7 mouse cellular contexts compared by ENCODE assay signal in the genomic region with DNA sequence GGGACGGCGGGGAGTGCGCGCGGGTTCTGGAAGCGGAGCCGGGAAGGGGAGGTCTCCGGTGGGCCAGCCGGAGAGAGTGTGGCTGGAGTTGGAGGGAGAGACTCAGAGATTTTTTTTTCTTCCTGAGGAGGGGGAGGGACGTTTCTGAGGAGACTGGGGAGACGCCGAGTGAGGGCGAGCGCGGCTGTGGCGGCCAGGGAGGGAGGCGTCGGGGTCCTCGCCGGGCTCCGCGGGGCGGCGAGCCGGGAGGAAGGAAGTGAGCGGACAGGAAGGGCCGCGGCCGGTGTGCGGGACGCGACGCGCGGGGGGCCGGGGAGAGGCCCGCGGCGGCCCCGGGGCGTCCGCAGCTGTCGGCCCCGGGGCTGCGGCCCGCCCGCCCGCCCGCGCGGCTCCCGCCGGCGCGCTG. TPM values are rescaled to one million over a fixed set of nuclear protein-coding genes. Genes with fewer than 3 reads are reported as not detected.
DNase-seq lines count a peak whose midpoint lies in the region; ATAC-seq and TF ChIP-seq lines count a peak whose summit lies in the region.

No protein-coding gene starts in this region.

- no peaks in the 10 kb centered on the region for H3K9me3 ChIP-seq in embryonic facial prominence, embryonic 10.5 days
- H3K9me3 ChIP-seq in intestine, postnatal 0 days (ENCODE audit: control insufficient read depth) = no peaks in the 10 kb centered on the region
- H3K9me3 ChIP-seq in megakaryocyte, embryonic 14.5 days = 0 out of 2 replicates have a peak, but pooled peaks cover 3% of the 10 kb centered on the region

- peak overlapping the region; percentile 98 for H3K9ac ChIP-seq in intestine, postnatal 0 days (ENCODE audit: low read depth, low read length)

- H3K4me3 ChIP-seq in testis, adult 2 months (ENCODE audit: control insufficient read depth, low read depth, low read length) = peak overlapping the region; percentile 96
- H3K4me3 ChIP-seq in embryonic facial prominence, embryonic 10.5 days = peak overlapping the region; percentile 99
- peak overlapping the region; percentile 83 for H3K4me3 ChIP-seq in intestine, postnatal 0 days (ENCODE audit: low read depth, low read length)
- H3K4me3 ChIP-seq in megakaryocyte, embryonic 14.5 days (replicated peaks) = peak overlapping the region; percentile 92

- TF ChIP-seq CTCF in testis, adult 2 months (IDR thresholded peaks at IDR 0.05; ENCODE audit: control insufficient read depth, insufficient read depth, insufficient replicate concordance, low read depth, low read length) = no peak
- TF ChIP-seq CTCF in intestine, postnatal 0 days (IDR thresholded peaks at IDR 0.05; ENCODE audit: low read depth) = no peak

- no peak; the same call in 1 of the 2 replicates for TF ChIP-seq POLR2A in testis, adult 2 months (IDR thresholded peaks at IDR 0.05; ENCODE audit: control insufficient read depth, low read depth, low read length)

- peak overlapping the region; percentile 81 for H3K4me2 ChIP-seq in intestine, postnatal 0 days (replicated peaks; ENCODE audit: low read depth)

- H3K27me3 ChIP-seq in testis, adult 2 months (ENCODE audit: control insufficient read depth, insufficient read depth, low read length) = peaks cover 3% of the 10 kb centered on the region
- peaks cover 15% of the 10 kb centered on the region for H3K27me3 ChIP-seq in embryonic facial prominence, embryonic 10.5 days (replicated peaks; ENCODE audit: low read depth, poor library complexity, severe bottlenecking)
- H3K27me3 ChIP-seq in intestine, postnatal 0 days (replicated peaks; ENCODE audit: control insufficient read depth, insufficient read depth, low read length) = no peaks in the 10 kb centered on the region
- H3K27me3 ChIP-seq in megakaryocyte, embryonic 14.5 days (replicated peaks) = peaks cover 42% of the 10 kb centered on the region

- H3K36me3 ChIP-seq in testis, adult 2 months (ENCODE audit: control insufficient read depth, insufficient read depth, low read length) = no peaks in the 10 kb centered on the region
- H3K36me3 ChIP-seq in embryonic facial prominence, embryonic 10.5 days (replicated peaks) = no peaks in the 10 kb centered on the region
- H3K36me3 ChIP-seq in intestine, postnatal 0 days (ENCODE audit: control insufficient read depth, insufficient read depth) = no peaks in the 10 kb centered on the region
- no peaks in the 10 kb centered on the region for H3K36me3 ChIP-seq in megakaryocyte, embryonic 14.5 days (replicated peaks; ENCODE audit: low read length)

- DNase-seq in testis, postnatal 10 days (ENCODE audit: low spot score) = no peak
- DNase-seq in embryonic facial prominence, embryonic 10.5 days (ENCODE audit: low spot score) = no peak
- no peak for DNase-seq in ovary, postnatal 10 days (ENCODE audit: low spot score)
- no peak for DNase-seq in spleen, adult 18-20 months

- H3K27ac ChIP-seq in testis, adult 2 months (ENCODE audit: control insufficient read depth, insufficient read depth, low read depth, low read length) = peak overlapping the region; percentile 90
- peak overlapping the region; percentile 99 for H3K27ac ChIP-seq in embryonic facial prominence, embryonic 10.5 days (replicated peaks)
- peak overlapping the region; percentile 99 for H3K27ac ChIP-seq in intestine, postnatal 0 days (ENCODE audit: low read depth, low read length)

- under 1% methylated on average over 42 of the region's 55 CpGs for WGBS in embryonic facial prominence, embryonic 10.5 days
- 2% methylated on average over 16 of the region's 55 CpGs for WGBS in intestine, postnatal 0 days

- peaks cover 12% of the 10 kb centered on the region for H3K4me1 ChIP-seq in testis, adult 2 months (ENCODE audit: control insufficient read depth, insufficient read depth, low read length)
- H3K4me1 ChIP-seq in embryonic facial prominence, embryonic 10.5 days = peaks cover 43% of the 10 kb centered on the region
- H3K4me1 ChIP-seq in intestine, postnatal 0 days (replicated peaks; ENCODE audit: control insufficient read depth, insufficient read depth, low read length) = peaks cover 6% of the 10 kb centered on the region
- H3K4me1 ChIP-seq in megakaryocyte, embryonic 14.5 days = peaks cover 25% of the 10 kb centered on the region

- ATAC-seq in intestine, postnatal 0 days = peak; percentile 39

RNA-seq across cellular contexts. Expression of gene Luzp1, which starts 0.4 kb away (rescaled TPM):
- polyA plus RNA-seq in testis, adult 2 months (2012; rRNA removed) = 60.4 and 61.1 TPM in 2 replicates
- polyA plus RNA-seq in embryonic facial prominence, embryonic 10.5 days (2016; fragmentation: Nextera tagmentation; extraction: Ambion mirVana) = 150 and 158 TPM in 2 replicates
- polyA plus RNA-seq in intestine, postnatal 0 days (2015; fragmentation: Nextera tagmentation; extraction: Ambion mirVana) = 82.9 and 100 TPM in 2 replicates
- 0.11 and 0.22 TPM in 2 replicates for polyA plus RNA-seq in megakaryocyte, embryonic 14.5 days (2012; ENCODE audit: insufficient read depth, low replicate concordance)

RNA-seq across cellular contexts. Expression of gene 6030445D17Rik, which starts 7.9 kb away (rescaled TPM):
- not detected in 2 replicates for polyA plus RNA-seq in testis, adult 2 months (2012; rRNA removed)
- polyA plus RNA-seq in embryonic facial prominence, embryonic 10.5 days (2016; fragmentation: Nextera tagmentation; extraction: Ambion mirVana) = 0.14 TPM in 1 of 2 replicates, not detected in the other
- polyA plus RNA-seq in intestine, postnatal 0 days (2015; fragmentation: Nextera tagmentation; extraction: Ambion mirVana) = 0.50 and 0.59 TPM in 2 replicates
- polyA plus RNA-seq in megakaryocyte, embryonic 14.5 days (2012; ENCODE audit: insufficient read depth, low replicate concordance) = not detected in 2 replicates

RNA-seq across cellular contexts. Expression of gene Htr1d, which starts 46.6 kb away (rescaled TPM):
- 0.15 and 0.30 TPM in 2 replicates for polyA plus RNA-seq in testis, adult 2 months (2012; rRNA removed)
- polyA plus RNA-seq in embryonic facial prominence, embryonic 10.5 days (2016; fragmentation: Nextera tagmentation; extraction: Ambion mirVana) = 0.16 TPM in 2 replicates
- 0.16 and 0.37 TPM in 2 replicates for polyA plus RNA-seq in intestine, postnatal 0 days (2015; fragmentation: Nextera tagmentation; extraction: Ambion mirVana)
- not detected in 2 replicates for polyA plus RNA-seq in megakaryocyte, embryonic 14.5 days (2012; ENCODE audit: insufficient read depth, low replicate concordance)

Comparison
In these comparisons a context has a peak if more than half of its experiments do, and no peak if none do; other contexts are left out.
1. RNA of gene Luzp1, which starts 0.4 kb away (polyA plus RNA-seq): 150 to 158 TPM in embryonic facial prominence, embryonic 10.5 days, 82.9 to 100 TPM in intestine, postnatal 0 days and 60.4 to 61.1 TPM in testis, adult 2 months; 0.11 to 0.22 TPM in megakaryocyte, embryonic 14.5 days; every median in the first group is over 10 times any median in the second.
2. Peak in every context shown above with its lines, with median percentiles within 50 percentile points of each other: H3K27ac ChIP-seq and H3K4me3 ChIP-seq.